Comparison of ENCODE assay signal across 16 mouse cellular contexts in the genomic region with DNA sequence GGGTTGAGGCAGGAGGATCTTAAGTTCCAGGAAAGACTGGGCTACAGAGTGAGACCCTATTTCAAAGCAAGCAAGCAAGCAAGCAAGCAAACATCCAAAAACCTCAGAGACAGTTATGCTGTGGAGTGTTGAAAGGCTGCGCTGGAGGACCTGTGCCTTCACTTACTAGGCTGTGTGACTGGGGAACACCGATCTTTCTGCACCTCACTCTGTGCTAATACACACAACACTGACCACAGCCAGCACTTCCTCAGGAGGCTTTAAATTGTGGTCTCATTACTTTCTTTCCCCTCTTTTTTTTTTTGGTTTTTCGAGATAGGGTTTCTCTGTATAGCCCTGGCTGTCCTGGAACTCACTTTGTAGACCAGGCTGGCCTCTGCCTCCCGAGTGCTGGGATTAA. TPM values are rescaled to one million over a fixed set of nuclear protein-coding genes. Genes with fewer than 3 reads are reported as not detected.
"Had no signal": no experiment of that assay in that cellular context is flagged by ENCODE, and none has a peak within 500 bp of the region (broad histone marks: within the 10 kb centered on the region; RNA-seq: fewer than 3 reads in every experiment).

No protein-coding gene starts in this region.

- H3K27ac ChIP-seq: layer of hippocampus, adult 2 months; limb, embryonic 13.5 days; liver, embryonic 14.5 days; midbrain, embryonic 10.5 days; neural tube, embryonic 15.5 days; stomach, postnatal 0 days had no signal

- DNase-seq: kidney, adult 18-20 months; kidney, postnatal 10 days; kidney, postnatal 4 days; left cerebral cortex, postnatal 4 days; midbrain, embryonic 14.5 days had no signal

- H3K4me3 ChIP-seq: layer of hippocampus, adult 2 months; limb, embryonic 13.5 days; midbrain, embryonic 10.5 days; myocyte; neural tube, embryonic 15.5 days had no signal

- H3K9me3 ChIP-seq: limb, embryonic 13.5 days; midbrain, embryonic 10.5 days; neural tube, embryonic 15.5 days had no signal

- H3K9ac ChIP-seq: limb, embryonic 13.5 days; liver, embryonic 14.5 days; neural tube, embryonic 15.5 days had no signal

- H3K4me1 ChIP-seq: limb, embryonic 13.5 days; midbrain, embryonic 10.5 days had no signal

- H3K4me2 ChIP-seq: limb, embryonic 13.5 days; neural tube, embryonic 15.5 days had no signal

- H3K27me3 ChIP-seq: limb, embryonic 13.5 days; neural tube, embryonic 15.5 days had no signal

RNA-seq across cellular contexts. Expression of a gene that starts 14.9 kb away (rescaled TPM):
- total RNA-seq: layer of hippocampus, adult 2 months; layer of hippocampus, postnatal 10 days; left cerebral cortex, adult 18-20 months; left cerebral cortex, postnatal 10 days had no signal
- polyA plus RNA-seq: kidney, embryonic 14.5 days had no signal
